Mouse (Mus musculus): ENCODE measurements around the gene Gsdma. TPM values are rescaled to one million over a fixed set of nuclear protein-coding genes. Genes with fewer than 3 reads are reported as not detected.
"Not testable (repeated sequence)": the region's sequence is repeated elsewhere in the genome, so short reads cannot be mapped to it uniquely, and the experiment has no call there.

Gene Gsdma
- total RNA-seq (2018; cell fraction: chromatin; rRNA removed), result not detected
- not detected for total RNA-seq (2018; cell fraction: cytosol; rRNA removed)
- total RNA-seq (2018; cell fraction: nucleus; rRNA removed), result not detected
- not detected in 3 replicates for polyA plus RNA-seq (2018)

DNA sequence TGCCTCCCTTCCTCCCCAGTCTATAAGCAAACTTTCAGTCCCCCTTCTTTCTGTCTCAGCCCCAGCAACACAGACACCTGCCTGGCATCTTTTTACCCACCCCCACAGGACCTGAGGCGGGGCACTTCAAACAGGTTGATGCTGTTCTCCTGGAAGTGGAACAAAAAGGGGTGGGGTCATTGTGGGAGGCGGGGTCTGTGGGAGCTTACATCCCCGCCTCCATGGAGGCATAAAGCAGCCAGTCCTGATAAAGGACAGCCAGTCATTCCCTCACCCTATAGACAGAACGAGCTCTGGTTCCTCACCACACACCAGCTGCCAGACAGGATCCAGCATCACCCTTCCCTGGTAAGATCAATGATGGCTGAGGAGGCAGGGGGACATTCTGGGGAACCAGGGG, at the start of gene Gsdma:
Gsdma (plus strand) TSS at position 261 of the 400 bp plus-strand sequence.
- Histone ChIP-seq H3K79me2 (ENCODE audit: inconsistent target) (no peaks in the 10 kb centered on the region), H3K4me3 (ENCODE audit: inconsistent target) (no peak within 1 kb of the TSS), H3K36me3 (ENCODE audit: inconsistent target) (no peaks in the 10 kb centered on the region), H3K27ac (no peak within 1 kb of the TSS)
- WGBS (ENCODE audit: missing documents), result 60% methylated on average over 4 of the region's 4 CpGs

- H3K36me3 ChIP-seq (ENCODE audit: inconsistent target), result no peaks in the 10 kb centered on the region
- H3K4me3 ChIP-seq (ENCODE audit: inconsistent target), result no peak overlapping the region
- no peak overlapping the region for H3K27ac ChIP-seq
- no peaks in the 10 kb centered on the region for H3K79me2 ChIP-seq (ENCODE audit: inconsistent target)
- 96% methylated on average over 13 of the region's 13 CpGs for WGBS (ENCODE audit: missing documents)
Measured at GRCm38 (mm10) chr11:98620791-98621190, 43.4 kb upstream of the Gsdma start.

- not testable (repeated sequence) for H3K27ac ChIP-seq
- WGBS (ENCODE audit: missing documents), result 82% methylated on average over 6 of the region's 6 CpGs
Measured at GRCm38 (mm10) chr11:98623981-98624380, 40.2 kb upstream of the Gsdma start.

DNA sequence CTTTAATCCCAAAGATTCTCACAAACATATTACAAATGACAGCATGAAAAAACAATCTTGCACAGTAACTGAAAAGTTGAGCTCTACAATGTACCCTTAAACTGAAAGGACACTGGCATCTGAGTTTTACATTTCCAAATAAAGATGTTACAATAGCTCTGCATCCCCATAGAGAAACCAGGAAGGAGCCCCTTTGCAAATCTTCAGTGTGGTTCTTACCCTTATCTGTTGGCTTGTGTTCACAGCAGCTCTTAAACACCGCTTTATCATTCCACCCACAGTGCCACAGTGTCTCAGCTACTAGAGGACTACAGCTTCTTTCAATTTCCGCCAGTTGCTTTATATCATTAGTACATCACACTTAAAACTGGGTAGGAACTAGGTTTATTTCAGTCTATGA, 39.8 kb upstream of the Gsdma start:
- WGBS (ENCODE audit: missing documents), result 100% methylated on average over 1 of the region's 2 CpGs
- not testable (repeated sequence) for H3K27ac ChIP-seq; H3K79me2 ChIP-seq (ENCODE audit: inconsistent target); H3K36me3 ChIP-seq (ENCODE audit: inconsistent target); H3K4me3 ChIP-seq (ENCODE audit: inconsistent target)

More at GRCm38 (mm10) chr11:98623981-98624380, 40.2 kb upstream of the Gsdma start:
- not testable (repeated sequence) for H3K36me3 ChIP-seq (ENCODE audit: inconsistent target); H3K4me3 ChIP-seq (ENCODE audit: inconsistent target); H3K79me2 ChIP-seq (ENCODE audit: inconsistent target)

- H3K79me2 ChIP-seq (ENCODE audit: inconsistent target), result no peaks in the 10 kb centered on the region
- H3K4me3 ChIP-seq (ENCODE audit: inconsistent target), result no peak within 1 kb of the TSS
- no peak within 1 kb of the TSS for H3K27ac ChIP-seq
- WGBS (ENCODE audit: missing documents), result 91% methylated on average over 10 of the region's 10 CpGs
- no peaks in the 10 kb centered on the region for H3K36me3 ChIP-seq (ENCODE audit: inconsistent target)
Measured at GRCm38 (mm10) chr11:98625611-98626410, 38.3 kb upstream of the Gsdma start, which contains the start of the genes Gm12355 and Gsdma3. Gene Gm12355, minus strand, starts transcription at chr11:98625661. Gene Gsdma3, plus strand, starts transcription at chr11:98626360.

DNA sequence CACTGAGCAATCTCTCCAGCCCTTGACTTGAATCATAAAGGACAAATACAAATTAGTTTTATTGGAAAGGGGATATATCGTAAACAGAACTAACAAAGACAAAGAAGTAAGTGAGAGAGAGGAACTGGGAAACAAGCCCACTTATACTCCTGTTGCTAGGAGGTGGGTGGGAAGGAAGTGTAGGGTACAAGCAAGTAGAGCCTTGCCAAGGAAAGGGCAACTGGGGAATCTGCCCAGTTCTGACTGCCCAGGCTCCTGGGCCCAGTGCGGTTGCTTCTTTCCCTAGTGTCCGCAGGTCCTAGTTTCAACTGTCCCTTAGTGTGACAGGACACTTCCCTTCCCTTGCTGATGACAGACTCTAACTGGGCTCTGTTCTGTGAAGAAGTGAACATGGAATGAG, 35.4 kb upstream of the Gsdma start:
- Histone ChIP-seq H3K27ac (no peak overlapping the region), H3K79me2 (ENCODE audit: inconsistent target) (no peaks in the 10 kb centered on the region), H3K4me3 (ENCODE audit: inconsistent target) (no peak overlapping the region), H3K36me3 (ENCODE audit: inconsistent target) (no peaks in the 10 kb centered on the region)
- 89% methylated on average over 1 of the region's 3 CpGs for WGBS (ENCODE audit: missing documents)

DNA sequence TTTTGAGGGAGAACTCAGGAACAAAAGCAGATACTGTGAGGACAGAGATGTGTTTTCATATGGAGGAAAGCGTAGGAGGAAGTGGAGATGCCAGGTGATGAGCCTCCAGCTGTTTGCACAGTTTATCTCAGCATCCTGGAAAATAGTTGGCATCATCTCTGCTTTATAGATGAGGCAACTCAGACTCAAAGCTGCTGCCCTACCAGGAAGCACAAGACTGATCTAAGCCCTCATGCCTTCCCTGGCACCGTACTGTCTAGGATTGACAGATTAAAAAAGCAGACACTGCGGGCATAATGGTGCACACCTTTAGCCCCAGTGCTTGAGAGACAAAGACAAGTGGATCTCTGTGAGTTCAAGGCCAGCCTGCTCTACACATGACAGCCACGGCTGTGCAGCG, 33.5 kb upstream of the Gsdma start:
- H3K79me2 ChIP-seq (ENCODE audit: inconsistent target), result no peaks in the 10 kb centered on the region
- H3K36me3 ChIP-seq (ENCODE audit: inconsistent target), result no peaks in the 10 kb centered on the region
- H3K27ac ChIP-seq, result no peak overlapping the region
- 88% methylated on average over 5 of the region's 5 CpGs for WGBS (ENCODE audit: missing documents)
- no peak overlapping the region for H3K4me3 ChIP-seq (ENCODE audit: inconsistent target)

GRCm38 (mm10) chr11:98635312-98635970, 28.7 kb upstream of the Gsdma start:
- H3K79me2 ChIP-seq (ENCODE audit: inconsistent target); H3K36me3 ChIP-seq (ENCODE audit: inconsistent target); H3K4me3 ChIP-seq (ENCODE audit: inconsistent target); H3K27ac ChIP-seq: not testable (repeated sequence)
- WGBS (ENCODE audit: missing documents), result 39% methylated on average over 10 of the region's 10 CpGs

- Histone ChIP-seq H3K36me3 (ENCODE audit: inconsistent target) (no peaks in the 10 kb centered on the region), H3K79me2 (ENCODE audit: inconsistent target) (no peaks in the 10 kb centered on the region), H3K4me3 (ENCODE audit: inconsistent target) (no peak overlapping the region), H3K27ac (no peak overlapping the region)
- 67% methylated on average over 1 of the region's 1 CpGs for WGBS (ENCODE audit: missing documents)
Measured at GRCm38 (mm10) chr11:98637501-98637900, 26.6 kb upstream of the Gsdma start.

DNA sequence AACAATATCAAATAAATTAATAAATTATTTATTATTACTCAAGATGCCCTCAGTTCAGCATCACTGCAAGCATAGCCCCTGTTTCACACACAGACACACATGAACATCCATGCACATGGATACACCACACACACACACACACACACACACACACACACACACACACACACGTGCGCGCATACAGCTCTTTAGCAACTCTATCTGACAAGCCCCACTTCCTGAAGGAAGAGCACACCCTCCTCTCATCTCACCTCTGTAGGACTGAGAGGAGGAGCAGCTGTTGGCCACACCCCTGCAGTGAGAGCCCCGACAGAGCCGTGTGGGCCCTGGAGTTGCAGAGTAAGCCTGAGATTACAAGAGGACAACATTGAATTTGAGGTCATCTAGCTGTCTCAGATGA, 24.1 kb upstream of the Gsdma start:
- no peak overlapping the region for H3K27ac ChIP-seq
- no peak overlapping the region for H3K4me3 ChIP-seq (ENCODE audit: inconsistent target)
- H3K79me2 ChIP-seq (ENCODE audit: inconsistent target), result no peaks in the 10 kb centered on the region
- no peaks in the 10 kb centered on the region for H3K36me3 ChIP-seq (ENCODE audit: inconsistent target)
- 31% methylated on average over 2 of the region's 5 CpGs for WGBS (ENCODE audit: missing documents)

DNA sequence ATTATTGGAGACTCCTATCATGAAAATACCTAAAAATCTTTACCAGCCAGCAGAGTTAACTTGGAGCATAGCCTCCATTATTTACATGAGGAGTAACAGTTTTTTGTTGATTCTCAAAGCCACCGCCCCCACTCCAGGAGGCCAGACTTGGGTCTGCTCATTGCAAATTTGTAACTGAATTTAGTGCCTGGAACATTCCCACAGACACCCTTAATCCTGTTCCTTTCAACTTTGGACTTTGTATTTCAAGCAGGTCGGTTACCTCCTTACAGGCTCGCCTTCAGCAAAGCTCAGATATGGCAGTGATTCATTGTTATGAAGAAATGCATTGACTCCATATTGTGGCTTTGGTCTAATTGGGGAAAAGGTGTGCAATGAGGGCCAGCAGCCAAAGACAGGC, 19.4 kb upstream of the Gsdma start:
- H3K36me3 ChIP-seq (ENCODE audit: inconsistent target), result no peaks in the 10 kb centered on the region
- H3K79me2 ChIP-seq (ENCODE audit: inconsistent target), result no peaks in the 10 kb centered on the region
- no peak overlapping the region for H3K4me3 ChIP-seq (ENCODE audit: inconsistent target)
- 91% methylated on average over 3 of the region's 3 CpGs for WGBS (ENCODE audit: missing documents)
- H3K27ac ChIP-seq, result no peak overlapping the region

DNA sequence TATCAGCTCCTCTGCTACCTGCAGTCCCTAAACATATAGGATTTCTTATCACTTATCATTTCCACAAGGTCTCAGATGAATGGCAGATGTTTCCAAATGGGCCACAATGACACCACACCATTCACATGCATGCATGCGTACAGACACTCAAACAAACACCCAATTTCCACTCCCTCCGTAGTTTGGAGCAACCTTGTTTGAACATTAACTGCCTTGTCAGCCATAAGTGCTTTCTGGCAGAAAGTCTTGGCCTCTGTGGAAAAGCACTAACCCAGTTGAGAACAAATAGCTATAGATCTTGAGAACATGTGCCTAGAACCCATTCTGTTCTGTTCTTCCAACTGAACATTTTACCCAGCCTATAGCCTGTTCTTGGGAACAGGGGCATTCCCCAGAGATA, 18.2 kb upstream of the Gsdma start:
- Histone ChIP-seq H3K27ac (no peak overlapping the region), H3K36me3 (ENCODE audit: inconsistent target) (no peaks in the 10 kb centered on the region), H3K79me2 (ENCODE audit: inconsistent target) (no peaks in the 10 kb centered on the region), H3K4me3 (ENCODE audit: inconsistent target) (no peak overlapping the region)
- 75% methylated on average over 2 of the region's 2 CpGs for WGBS (ENCODE audit: missing documents)

- H3K4me3 ChIP-seq (ENCODE audit: inconsistent target), result no peak within 1 kb of the TSS
- H3K79me2 ChIP-seq (ENCODE audit: inconsistent target), result no peaks in the 10 kb centered on the region
- 80% methylated on average over 2 of the region's 2 CpGs for WGBS (ENCODE audit: missing documents)
- no peaks in the 10 kb centered on the region for H3K36me3 ChIP-seq (ENCODE audit: inconsistent target)
- H3K27ac ChIP-seq, result no peak within 1 kb of the TSS
Measured at GRCm38 (mm10) chr11:98646459-98646858, 17.7 kb upstream of the Gsdma start, which contains the start of gene Gsdma2. Gene Gsdma2, plus strand, starts transcription at chr11:98646759.

DNA sequence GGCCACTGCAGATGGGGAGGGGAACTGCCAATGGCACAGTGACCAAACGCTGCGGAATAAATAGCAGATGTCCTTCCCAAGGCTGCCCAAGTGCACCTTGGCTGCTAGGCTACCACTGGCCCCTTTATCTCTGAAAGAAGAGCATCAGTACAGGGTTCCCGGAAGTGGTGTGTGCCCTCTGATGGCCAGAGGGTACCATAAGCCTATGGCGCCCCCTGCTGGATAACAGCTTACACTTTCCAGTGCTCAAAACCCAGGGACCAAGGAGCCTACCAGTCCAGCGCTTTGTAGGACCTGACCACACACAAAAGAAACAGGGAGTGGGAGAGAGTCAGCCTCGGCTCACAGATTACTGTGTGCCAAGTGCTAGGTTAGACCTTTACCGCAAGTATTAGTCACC, 9.1 kb upstream of the Gsdma start:
- H3K27ac ChIP-seq; H3K36me3 ChIP-seq (ENCODE audit: inconsistent target); H3K79me2 ChIP-seq (ENCODE audit: inconsistent target); H3K4me3 ChIP-seq (ENCODE audit: inconsistent target): not testable (repeated sequence)
- 10% methylated on average over 5 of the region's 7 CpGs for WGBS (ENCODE audit: missing documents)

- Histone ChIP-seq H3K4me3 (ENCODE audit: inconsistent target) (no peak overlapping the region), H3K27ac (no peak overlapping the region), H3K79me2 (ENCODE audit: inconsistent target) (no peaks in the 10 kb centered on the region), H3K36me3 (ENCODE audit: inconsistent target) (no peaks in the 10 kb centered on the region)
- WGBS (ENCODE audit: missing documents), result 0% methylated on average over 5 of the region's 6 CpGs
Measured at GRCm38 (mm10) chr11:98660517-98660916, 3.6 kb upstream of the Gsdma start.

Measured in macrophage (primary cell).